Mouse (Mus musculus): ENCODE measurements at regions not wholly inside any gene's neighbourhood (a gene's known extent, or its start where the extent isn't known, plus 50 kb on each side); places are given as distances from the start of the nearest gene placed in this dataset.

DNA sequence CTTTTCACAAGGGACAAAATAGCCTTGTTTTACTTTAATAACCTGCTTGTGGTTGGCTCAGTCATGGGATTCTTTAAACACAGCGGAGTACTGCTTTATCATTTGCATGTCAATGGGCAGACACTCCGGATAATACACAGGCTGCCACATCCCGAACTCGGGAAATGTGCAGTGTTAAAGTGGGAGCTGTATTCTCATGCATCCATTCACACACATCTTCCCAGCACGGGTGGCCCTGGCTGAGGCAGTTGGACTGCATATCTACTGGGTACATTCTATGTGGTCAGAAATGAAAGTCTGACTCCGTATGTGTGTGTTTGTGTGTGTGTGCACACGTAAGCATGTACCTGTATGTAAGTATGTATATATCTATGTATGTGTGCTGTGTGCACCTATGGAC, 100.5 kb downstream of the Btg1 start:
- no peak for TF ChIP-seq POLR2A (IDR thresholded peaks at IDR 0.05; ENCODE audit: low read depth, low read length)
- TF ChIP-seq CTCF (conservative IDR thresholded peaks at IDR 0.05; ENCODE audit: insufficient read depth, insufficient read length, low read depth, low read length), result no peak

Data from kidney, adult 2 months (tissue).